Mouse (Mus musculus) heart, adult 10 weeks (tissue): ENCODE measurements around the gene Dop1b. TPM values are rescaled to one million over a fixed set of nuclear protein-coding genes. Genes with fewer than 3 reads are reported as not detected.

Source experiments
- polyA plus RNA-seq: library from polyadenylated mRNA; stranded (reverse); fragments of 350-450 nt; fragmentation: Illumina TruSeq; extraction: RNeasy Lipid Tissue Mini Kit (QIAGEN cat#74804); gene quantifications from one replicate; pipeline ENCODE4 v1.2.3, GENCODE M21; 2014; ENCODE audit warnings: low read depth, low replicate concordance

Dop1b gene
- polyA plus RNA-seq = 13.6 TPM

DNA sequence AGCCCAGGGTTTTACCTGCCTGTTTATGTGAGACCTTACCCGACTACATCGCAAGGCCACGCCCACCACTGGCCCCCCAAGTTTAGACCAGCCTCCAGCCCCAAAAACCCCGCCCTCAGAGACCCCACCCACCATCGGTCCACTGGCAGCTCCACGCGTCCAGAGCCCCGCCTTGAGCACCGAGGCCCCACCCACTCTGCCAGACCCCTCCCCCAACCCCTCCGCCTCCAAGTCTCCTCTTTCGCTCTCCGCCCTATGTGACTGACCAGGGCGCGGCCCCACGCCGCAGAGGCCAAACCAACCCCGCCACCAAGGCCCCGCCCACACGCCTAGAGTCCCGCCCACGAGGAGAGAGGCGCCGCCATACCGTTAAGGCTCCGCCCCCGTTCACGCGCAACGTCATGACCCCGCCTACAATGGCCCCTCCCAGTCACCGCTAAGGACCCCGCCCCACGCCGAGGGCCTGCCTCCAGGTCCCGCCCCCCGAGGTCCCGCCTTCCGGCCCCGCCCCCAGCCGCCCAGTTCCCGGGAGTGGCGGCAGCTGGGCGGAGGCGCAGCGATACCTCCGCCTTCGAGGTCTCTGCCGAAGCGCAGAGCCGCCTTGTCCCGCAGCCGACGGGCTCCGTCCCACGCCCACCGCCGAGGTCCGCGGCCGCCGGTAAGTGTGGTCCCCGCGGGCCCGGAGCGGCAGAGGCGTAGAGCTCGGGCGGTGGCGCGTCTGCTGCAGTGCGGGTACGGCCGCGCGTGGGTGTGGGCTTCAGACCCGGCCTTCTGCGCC is at the start of gene Dop1b:
Gene Dop1b (plus strand): TSS at position 494 of the 778 bp plus-strand sequence.

GRCm38 (mm10) chr16:93682689-93683507 is 28.8 kb upstream of the Dop1b start, which contains the start of gene Cbr3:
Gene Cbr3, plus strand, starts transcription at chr16:93683215.

GRCm38 (mm10) chr16:93831627-93832395 is 120.1 kb downstream of the Dop1b start, which contains the start of gene Morc3:
Gene Morc3, plus strand, starts transcription at chr16:93832121.

Other genes starting within 250 kb of the Dop1b start
- 3.2 TPM for gene Setd4, start 107.8 kb upstream of the Dop1b start, polyA plus RNA-seq
- 39.9 TPM for gene Cbr1, start 106.1 kb upstream of the Dop1b start, polyA plus RNA-seq
- gene Gm5678, start 83.8 kb upstream of the Dop1b start, polyA plus RNA-seq = not detected
- gene Cbr3, start 28.7 kb upstream of the Dop1b start, polyA plus RNA-seq = 3.4 TPM
- 18.3 TPM for gene Morc3, start 120.2 kb downstream of the Dop1b start, polyA plus RNA-seq
- gene Chaf1b, start 172.0 kb downstream of the Dop1b start, polyA plus RNA-seq = 0.31 TPM